Mouse (Mus musculus) monocyte, adult 5-6 weeks (primary cell): Measurements from ENCODE around the gene Ndufaf8. TPM values are rescaled to one million over a fixed set of nuclear protein-coding genes. Genes with fewer than 3 reads are reported as not detected.

Experiments
- ATAC-seq: fragments of 153-309, 156-312 bp; replicated peaks from 2 replicates; pipeline ENCODE4 v1.8.0; 2017; ENCODE audit warnings: mild to moderate bottlenecking; ENCODE audit not compliant: low TSS enrichment, insufficient number of reproducible peaks, severe bottlenecking, poor library complexity, low FRiP score
- total RNA-seq: library from RNA; stranded (forward); fragments of 200-1000, 200-491, 200-594 nt; gene quantifications from 3 replicates; pipeline ENCODE4 v1.2.3, GENCODE M21; 2017

Ndufaf8 gene
- total RNA-seq, 1 experiment from 2014 or later, result 40.3 TPM

- no peak for ATAC-seq
Observed at GRCm38 (mm10) chr11:120076191-120076590, 22.5 kb upstream of the Ndufaf8 start.

GRCm38 (mm10) chr11:120080282-120080681 is 18.4 kb upstream of the Ndufaf8 start:
- no peak for ATAC-seq

GRCm38 (mm10) chr11:120085891-120086627 is 12.7 kb upstream of the Ndufaf8 start:
- no peak; the same call in 1 of the 2 replicates for ATAC-seq

- peak; percentile 98 for ATAC-seq
Observed at GRCm38 (mm10) chr11:120086702-120087152, 12.0 kb upstream of the Ndufaf8 start, which contains the start of gene Cep131. Cep131 (minus strand) TSS chr11:120086827.

GRCm38 (mm10) chr11:120090661-120091060 is 8.1 kb upstream of the Ndufaf8 start:
- no peak for ATAC-seq

GRCm38 (mm10) chr11:120092817-120093591 is 5.7 kb upstream of the Ndufaf8 start:
- no peak for ATAC-seq

GRCm38 (mm10) chr11:120101036-120101435 is 2.3 kb downstream of the Ndufaf8 start:
- ATAC-seq, result peak; percentile 21; the same call in 1 of the 2 replicates

- no peak for ATAC-seq
Observed at GRCm38 (mm10) chr11:120103431-120103997, 4.8 kb downstream of the Ndufaf8 start.

GRCm38 (mm10) chr11:120107026-120107425 is 8.3 kb downstream of the Ndufaf8 start:
- no peak for ATAC-seq

- ATAC-seq, result no peak
Observed at GRCm38 (mm10) chr11:120107796-120108195, 9.1 kb downstream of the Ndufaf8 start.

- no peak for ATAC-seq
Observed at GRCm38 (mm10) chr11:120109558-120110210, 11.0 kb downstream of the Ndufaf8 start.

GRCm38 (mm10) chr11:120110554-120110953 is 11.8 kb downstream of the Ndufaf8 start:
- ATAC-seq, result no peak

- peak; percentile 44; the same call in 1 of the 2 replicates for ATAC-seq
Observed at GRCm38 (mm10) chr11:120111033-120111432, 12.3 kb downstream of the Ndufaf8 start.

- no peak for ATAC-seq
Observed at GRCm38 (mm10) chr11:120112136-120112535, 13.4 kb downstream of the Ndufaf8 start.

- no peak for ATAC-seq
Observed at GRCm38 (mm10) chr11:120114488-120115215, 15.9 kb downstream of the Ndufaf8 start.

GRCm38 (mm10) chr11:120117626-120118025 is 18.9 kb downstream of the Ndufaf8 start:
- ATAC-seq, result no peak

- ATAC-seq, result no peak
Observed at GRCm38 (mm10) chr11:120119108-120119507, 20.4 kb downstream of the Ndufaf8 start.

GRCm38 (mm10) chr11:120119936-120120541 is 21.3 kb downstream of the Ndufaf8 start:
- no peak for ATAC-seq
